Mouse (Mus musculus) CH12.LX (cell line): ENCODE data around the gene Npas3. TPM values are rescaled to one million over a fixed set of nuclear protein-coding genes. Genes with fewer than 3 reads are reported as not detected.

Experiments used
- DNase-seq: peaks from one replicate; pipeline ENCODE4 v3.0.0-alpha.2; 2013; ENCODE audit errors: extremely low read depth
- H3K27ac ChIP-seq: 2 replicates; pipeline ENCODE4 v1.5.1; 2012; ENCODE audit warnings: low read depth, mild to moderate bottlenecking, control low read depth, moderate library complexity; ENCODE audit not compliant: insufficient read depth
- H3K27me3 ChIP-seq: replicated peaks from 2 replicates; pipeline ENCODE3; 2012; ENCODE audit warnings: inconsistent platforms
- H3K36me3 ChIP-seq, 2 experiments: replicated peaks in 1 of 2; 2 replicates each; pipeline versions ENCODE3 to v1.6.1; 2012; ENCODE audit warnings: inconsistent platforms in 1 of 2, low read length in 1 of 2, mild to moderate bottlenecking in 1 of 2, mixed read lengths in 1 of 2, moderate library complexity in 1 of 2; ENCODE audit not compliant: control insufficient read depth in 1 of 2, insufficient read depth in 1 of 2
- H3K4me1 ChIP-seq, 2 experiments: 2 replicates each; pipeline ENCODE4 v1.6.1; 2012; ENCODE audit warnings: inconsistent platforms in 1 of 2, moderate library complexity in 1 of 2; ENCODE audit not compliant: insufficient read depth in 2 of 2, control insufficient read depth in 1 of 2
- H3K4me2 ChIP-seq: 2 replicates; pipeline ENCODE4 v1.6.1; 2012; ENCODE audit warnings: low read depth, mild to moderate bottlenecking, control low read depth; ENCODE audit not compliant: poor library complexity, insufficient read depth, severe bottlenecking
- H3K4me3 ChIP-seq, 3 experiments: fragments of 150-350 bp in 1 of 3; sonication (generic) in 1 of 3; replicated peaks in 1 of 3; 2 replicates each; pipeline versions ENCODE3 to v1.5.1; 2011 to 2012; ENCODE audit warnings: low read depth in 2 of 3, low read length in 2 of 3, mild to moderate bottlenecking in 2 of 3, moderate library complexity in 2 of 3, control low read depth in 1 of 3, improper control_type of control experiment in 1 of 3, inconsistent platforms in 1 of 3, mixed read lengths in 1 of 3; ENCODE audit not compliant: poor library complexity in 1 of 3
- H3K79me2 ChIP-seq: replicated peaks from 2 replicates; pipeline ENCODE4 v1.6.1; 2012; ENCODE audit warnings: mild to moderate bottlenecking, moderate library complexity; ENCODE audit not compliant: control insufficient read depth, poor library complexity, insufficient read depth, severe bottlenecking; ENCODE audit errors: extremely low read depth
- H3K9ac ChIP-seq: 2 replicates; pipeline ENCODE4 v1.6.1; 2012; ENCODE audit warnings: low read depth, mild to moderate bottlenecking, control low read depth, moderate library complexity; ENCODE audit not compliant: insufficient read depth
- H3K9me3 ChIP-seq: replicated peaks from 2 replicates; pipeline ENCODE3; 2012; ENCODE audit warnings: low read length, inconsistent platforms, mixed read lengths
- BHLHE40 ChIP-seq: IDR thresholded peaks from 2 replicates; pipeline ENCODE4 v1.6.1; 2011; ENCODE audit warnings: mild to moderate bottlenecking, low read depth, low read length, improper control_type of control experiment
- E2F4 ChIP-seq: IDR thresholded peaks from 2 replicates; pipeline ENCODE4 v1.6.1; 2011; ENCODE audit warnings: low read depth, low read length, improper control_type of control experiment; ENCODE audit not compliant: insufficient replicate concordance
- EP300 ChIP-seq: IDR thresholded peaks from 2 replicates; pipeline ENCODE4 v1.6.1; 2011; ENCODE audit warnings: low read length, improper control_type of control experiment
- ETS1 ChIP-seq: conservative IDR thresholded peaks from 2 replicates; pipeline ENCODE4 v1.6.1; 2012; ENCODE audit warnings: low read depth, mild to moderate bottlenecking, inconsistent platforms, low read length, improper control_type of control experiment, moderate library complexity
- HCFC1 ChIP-seq: IDR thresholded peaks from 2 replicates; pipeline ENCODE4 v1.6.1; 2012; ENCODE audit warnings: low read depth, mild to moderate bottlenecking, inconsistent platforms, low read length, improper control_type of control experiment
- IRF4 ChIP-seq: IDR thresholded peaks from 2 replicates; pipeline ENCODE4 v1.6.1; 2014; ENCODE audit warnings: low read depth, mild to moderate bottlenecking, inconsistent platforms, low read length, improper control_type of control experiment
- KAT2A ChIP-seq: IDR thresholded peaks from 2 replicates; pipeline ENCODE4 v1.6.1; 2012; ENCODE audit warnings: low read length, improper control_type of control experiment, inconsistent platforms; ENCODE audit not compliant: insufficient replicate concordance
- MAFK ChIP-seq: IDR thresholded peaks from 2 replicates; pipeline ENCODE4 v1.6.1; 2011; ENCODE audit warnings: low read length, improper control_type of control experiment; ENCODE audit not compliant: insufficient replicate concordance
- MAX ChIP-seq: IDR thresholded peaks from 2 replicates; pipeline ENCODE4 v1.6.1; 2011; ENCODE audit warnings: low read length, improper control_type of control experiment
- MAZ ChIP-seq: IDR thresholded peaks from 2 replicates; pipeline ENCODE4 v1.6.1; 2012; ENCODE audit warnings: low read depth, mild to moderate bottlenecking, inconsistent platforms, low read length, improper control_type of control experiment, moderate library complexity
- MEF2A ChIP-seq: IDR thresholded peaks from 2 replicates; pipeline ENCODE4 v1.6.1; 2014; ENCODE audit warnings: low read depth, mild to moderate bottlenecking, inconsistent platforms, low read length, improper control_type of control experiment, borderline replicate concordance
- MYC ChIP-seq: IDR thresholded peaks from 2 replicates; pipeline ENCODE4 v1.6.1; 2011; ENCODE audit warnings: low read depth, mild to moderate bottlenecking, improper control_type of control experiment, low read length
- NELFE ChIP-seq: IDR thresholded peaks from 2 replicates; pipeline ENCODE4 v1.6.1; 2011; ENCODE audit warnings: low read depth, low read length, improper control_type of control experiment
- NRF1 ChIP-seq: IDR thresholded peaks from 2 replicates; pipeline ENCODE4 v1.6.1; 2014; ENCODE audit warnings: low read depth, mild to moderate bottlenecking, inconsistent platforms, low read length, improper control_type of control experiment, moderate library complexity
- POLR2AphosphoS2 ChIP-seq: IDR thresholded peaks from 2 replicates; pipeline ENCODE4 v1.6.1; 2011; ENCODE audit warnings: low read depth, low read length, improper control_type of control experiment
- RAD21 ChIP-seq: IDR thresholded peaks from 2 replicates; pipeline ENCODE4 v1.6.1; 2011; ENCODE audit warnings: low read depth, mild to moderate bottlenecking, low read length, improper control_type of control experiment, moderate library complexity
- SMC3 ChIP-seq: IDR thresholded peaks from 2 replicates; pipeline ENCODE4 v1.6.1; 2011; ENCODE audit warnings: low read depth, low read length, improper control_type of control experiment
- TCF12 ChIP-seq: IDR thresholded peaks from 2 replicates; pipeline ENCODE4 v1.6.1; 2014; ENCODE audit warnings: low read depth, mild to moderate bottlenecking, inconsistent platforms, low read length, improper control_type of control experiment
- USF1 ChIP-seq: IDR thresholded peaks from 2 replicates; pipeline ENCODE4 v1.6.1; 2014; ENCODE audit warnings: low read depth, mild to moderate bottlenecking, inconsistent platforms, low read length, improper control_type of control experiment
- USF2 ChIP-seq: conservative IDR thresholded peaks from 2 replicates; pipeline ENCODE4 v1.6.1; 2011; ENCODE audit warnings: low read depth, low read length, improper control_type of control experiment
- ZC3H11A ChIP-seq: IDR thresholded peaks from 2 replicates; pipeline ENCODE4 v1.6.1; 2012; ENCODE audit warnings: low read depth, mild to moderate bottlenecking, inconsistent platforms, low read length, improper control_type of control experiment
- ZMIZ1 ChIP-seq: IDR thresholded peaks from 2 replicates; pipeline ENCODE4 v1.6.1; 2012; ENCODE audit warnings: low read depth, mild to moderate bottlenecking, inconsistent platforms, low read length, improper control_type of control experiment
- ZNF384 ChIP-seq: IDR thresholded peaks from 2 replicates; pipeline ENCODE4 v1.6.1; 2012; ENCODE audit warnings: low read depth, low read length, improper control_type of control experiment, inconsistent platforms
- dilution Hi-C: fragments of 300-500 bp; cut with MboI; formaldehyde crosslinking; loops from 2 replicates; pipeline ENCODE4 v1.14.3; 2020; ENCODE audit warnings: low sequenced_read_pairs; ENCODE audit not compliant: extremely low pct_unique_long_range_greater_than_20kb, extremely low pct_ligation_motif_present
- in situ Hi-C: fragments of 300-500 bp; cut with MboI; formaldehyde crosslinking; loops from 3 replicates; pipeline ENCODE4 v1.14.3; 2019; ENCODE audit warnings: low sequenced_read_pairs, low pct_ligation_motif_present, low pct_unique_long_range_greater_than_20kb, mixed read lengths
- polyA plus RNA-seq: library from polyadenylated mRNA; unstranded; fragments of >175 nt; gene quantifications from 2 replicates; pipeline ENCODE4 v1.2.1, GENCODE M21; 2012; ENCODE audit warnings: low read depth; ENCODE audit not compliant: insufficient read length
- total RNA-seq, 2 experiments: library from RNA; depleted of rRNA; stranded (reverse); fragments of 300-350 nt in 1 of 2; fragments of >200 nt in 1 of 2; gene quantifications; 2 replicates each; pipeline ENCODE4 v1.2.3; 2012 to 2014

Npas3 gene
- total and polyA plus RNA-seq, 3 experiments: 0.13 TPM; not detected in 1

DNA sequence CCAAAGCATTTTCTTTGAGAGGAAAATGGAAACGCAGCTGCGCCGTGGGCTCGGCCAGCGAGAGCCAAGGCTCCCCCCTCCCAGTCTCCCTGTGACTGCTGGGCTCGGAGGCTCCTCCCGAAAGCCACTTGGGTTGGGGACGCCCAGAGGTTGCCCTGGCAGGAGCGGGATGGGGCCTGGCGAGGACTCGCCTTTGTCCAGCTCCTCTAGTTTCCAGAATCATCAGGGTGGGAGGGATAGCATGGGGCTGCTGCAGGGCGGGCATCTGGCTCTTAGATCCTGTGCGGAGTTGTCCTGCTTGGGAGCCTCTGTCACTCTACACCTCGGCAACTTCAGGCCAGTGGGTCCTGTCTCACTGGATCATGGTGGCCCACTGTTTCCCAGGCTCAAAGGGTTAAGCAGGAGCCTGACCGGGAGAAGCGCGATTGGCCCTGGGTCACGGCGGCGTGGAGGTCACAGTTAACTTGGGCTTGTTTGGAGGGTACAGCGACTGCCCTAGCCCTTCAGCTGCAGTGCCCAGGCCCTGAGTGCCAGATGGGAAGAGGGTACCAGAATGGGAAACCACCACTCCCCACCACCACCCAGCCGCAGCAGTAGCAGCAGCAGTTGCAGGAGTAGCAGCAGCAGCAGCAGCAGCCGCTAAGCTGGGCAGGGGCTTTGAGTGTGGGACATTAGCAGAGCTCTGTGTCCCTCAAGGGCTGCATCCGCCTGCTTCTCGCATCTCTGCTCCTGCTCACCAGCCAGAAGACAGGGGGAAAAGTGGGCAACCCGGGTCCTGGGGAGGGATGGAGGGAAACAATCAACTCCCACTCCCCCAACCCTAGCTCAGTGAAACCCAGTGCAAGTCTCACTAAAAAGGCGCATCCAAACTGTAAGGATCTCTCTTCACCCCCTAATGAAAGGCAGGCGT, 1.6 kb upstream of the Npas3 start:
- Histone ChIP-seq H3K4me1 (peaks cover 0 to 12% of the 10 kb centered on the region in 2 experiments; a peak in 2 of 4 replicates), H3K27ac (no peak overlapping the region), H3K79me2 (no peaks in the 10 kb centered on the region), H3K9ac (no peak overlapping the region), H3K27me3 (no peaks in the 10 kb centered on the region), H3K36me3 (no peaks in the 10 kb centered on the region), H3K4me3 (no peak overlapping the region), H3K9me3 (peaks cover 4% of the 10 kb centered on the region), H3K4me2 (no peak overlapping the region)
- TF ChIP-seq TCF12: no peak
- no peak for TF ChIP-seq MAX
- TF ChIP-seq SMC3: no peak
- TF ChIP-seq KAT2A: no peak
- TF ChIP-seq MYC: no peak
- TF ChIP-seq ZMIZ1: no peak
- no peak for TF ChIP-seq USF2
- no peak for TF ChIP-seq ZC3H11A
- no peak for TF ChIP-seq E2F4
- no peak for TF ChIP-seq NELFE
- TF ChIP-seq BHLHE40: no peak
- no peak for TF ChIP-seq MAZ
- TF ChIP-seq EP300: no peak
- no peak for TF ChIP-seq RAD21
- TF ChIP-seq ETS1: no peak
- no peak for TF ChIP-seq ZNF384
- TF ChIP-seq MEF2A: no peak
- DNase-seq: no peak
- dilution Hi-C loops: no loop called here
- in situ Hi-C loops: loop anchor here (25.0 kb wide), 2 partner anchors 335 to 790 kb away; no protein-coding TSS in a partner anchor

DNA sequence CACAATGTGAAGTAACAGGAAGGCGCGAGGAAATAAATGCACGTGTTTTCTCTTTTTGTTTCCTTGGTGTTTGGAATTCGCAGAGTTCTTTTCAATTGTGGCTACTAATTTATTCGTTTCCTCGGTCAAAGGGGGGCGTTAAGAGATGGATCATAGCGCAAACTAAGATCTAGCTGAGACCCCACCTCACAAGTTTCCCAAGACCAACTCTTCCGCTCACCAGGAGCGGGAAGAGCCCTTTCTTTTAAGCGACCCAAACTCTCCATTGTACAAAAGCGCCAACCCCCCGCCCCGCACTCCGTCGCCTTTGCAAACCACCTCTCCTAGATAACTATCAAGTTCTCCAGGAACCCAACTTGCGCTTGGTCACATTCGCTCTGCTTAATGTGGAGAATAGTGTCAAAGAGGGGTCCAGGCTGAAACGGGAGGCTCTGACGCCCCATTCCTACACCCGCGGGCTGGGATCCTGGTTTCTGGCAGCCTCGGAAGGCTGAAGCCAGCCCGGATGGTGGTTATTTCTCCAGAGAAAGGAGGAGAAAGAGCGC, 914 bp upstream of the Npas3 start:
- Histone ChIP-seq H3K36me3 (no peaks in the 10 kb centered on the region), H3K4me2 (no peak overlapping the region), H3K27ac (no peak overlapping the region), H3K79me2 (no peaks in the 10 kb centered on the region), H3K27me3 (no peaks in the 10 kb centered on the region), H3K4me3 (no peak overlapping the region), H3K9ac (no peak overlapping the region), H3K9me3 (peaks cover 4% of the 10 kb centered on the region), H3K4me1 (peaks cover 0 to 13% of the 10 kb centered on the region in 2 experiments; a peak in 2 of 4 replicates)
- in situ Hi-C loops (loop anchor here (25.0 kb wide), 2 partner anchors 335 to 790 kb away; no protein-coding TSS in a partner anchor), dilution Hi-C loops (no loop called here)
- DNase-seq: no peak
- TF ChIP-seq NRF1 (no peak), POLR2AphosphoS2 (no peak), MAX (no peak), IRF4 (no peak), HCFC1 (no peak), ETS1 (no peak), MAFK (no peak), NELFE (no peak), ZC3H11A (no peak), MAZ (no peak), KAT2A (no peak), USF1 (no peak)
